Mouse (Mus musculus) brain, embryonic 14.5 days (tissue): ENCODE data around the gene Zdhhc4. TPM values are rescaled to one million over a fixed set of nuclear protein-coding genes. Genes with fewer than 3 reads are reported as not detected.

ENCODE experiments used
- DNase-seq: peaks from one replicate; pipeline ENCODE4 v3.0.0-alpha.2; 2011; ENCODE audit warnings: low read depth
- CTCF ChIP-seq: fragments of 200-500 bp; IDR thresholded peaks from 2 replicates; pipeline ENCODE4 v1.5.1; 2012; ENCODE audit warnings: inconsistent platforms, mild to moderate bottlenecking, moderate library complexity, borderline replicate concordance; ENCODE audit not compliant: insufficient read depth, insufficient read length; ENCODE audit errors: extremely low read depth
- POLR2A ChIP-seq: fragments of 200-500 bp; IDR thresholded peaks from 2 replicates; pipeline ENCODE4 v1.6.1; 2012; ENCODE audit warnings: mild to moderate bottlenecking, inconsistent platforms, borderline replicate concordance; ENCODE audit not compliant: poor library complexity, insufficient read depth, insufficient read length, severe bottlenecking; ENCODE audit errors: extremely low read depth
- polyA plus RNA-seq: library from polyadenylated mRNA; depleted of rRNA; stranded (reverse); fragments of >200 nt; gene quantifications from 2 replicates; pipeline ENCODE4 v1.2.3, GENCODE M21; 2012; rRNA removed

Zdhhc4 gene
- 70.3 and 76.3 TPM in 2 replicates for polyA plus RNA-seq

DNA sequence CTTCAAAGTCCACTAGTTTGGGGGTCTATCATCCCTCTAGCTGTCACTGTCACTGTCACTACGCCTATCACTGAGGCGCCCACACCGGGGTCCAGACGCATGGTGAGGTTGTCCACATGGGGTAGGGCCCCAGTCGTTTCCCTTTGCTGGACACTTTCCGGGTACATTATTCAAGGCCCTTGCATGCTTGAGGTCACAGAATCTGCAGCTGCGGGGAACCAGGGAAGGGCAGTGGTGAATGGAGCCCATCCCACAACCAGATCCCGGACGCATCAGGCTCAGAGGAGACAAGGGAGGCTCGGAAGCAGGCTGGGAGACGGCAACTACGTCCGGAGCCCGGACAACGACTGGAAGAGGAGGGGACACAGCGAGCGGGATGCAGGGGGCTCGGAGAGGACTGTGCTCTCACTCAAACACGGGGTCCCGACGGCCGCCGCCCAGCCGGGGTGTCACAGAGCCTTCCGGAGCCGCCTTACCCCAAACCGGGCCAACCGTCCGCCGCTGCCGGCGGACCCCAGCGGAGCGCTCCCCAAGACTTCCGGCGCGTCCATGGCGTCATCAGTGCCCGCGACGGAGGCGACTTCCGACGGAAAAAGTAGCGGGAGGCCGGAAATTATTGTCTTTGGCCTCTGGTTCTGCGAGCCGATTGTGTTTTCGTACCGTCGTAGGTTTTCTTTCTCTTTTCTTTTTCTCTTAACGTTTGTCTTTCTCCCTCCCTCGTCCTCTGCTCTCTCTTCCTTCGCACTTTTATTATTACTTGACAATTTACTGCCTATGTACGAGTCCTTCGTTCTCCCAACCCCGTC, at the start of gene Zdhhc4:
Zdhhc4 (minus strand) TSS at position 567 of the 806 bp plus-strand sequence.
- TF ChIP-seq CTCF (no peak), POLR2A (peak; percentile 90)

GRCm38 (mm10) chr5:143376156-143376555, 47.1 kb upstream of the Zdhhc4 start:
- TF ChIP-seq CTCF = peak; percentile 19; the same call in 1 of the 2 replicates
- no peak for TF ChIP-seq POLR2A
- no peak for DNase-seq

More for the DNA sequence above, at the start of gene Zdhhc4:
- DNase-seq = peak; percentile 97

DNA sequence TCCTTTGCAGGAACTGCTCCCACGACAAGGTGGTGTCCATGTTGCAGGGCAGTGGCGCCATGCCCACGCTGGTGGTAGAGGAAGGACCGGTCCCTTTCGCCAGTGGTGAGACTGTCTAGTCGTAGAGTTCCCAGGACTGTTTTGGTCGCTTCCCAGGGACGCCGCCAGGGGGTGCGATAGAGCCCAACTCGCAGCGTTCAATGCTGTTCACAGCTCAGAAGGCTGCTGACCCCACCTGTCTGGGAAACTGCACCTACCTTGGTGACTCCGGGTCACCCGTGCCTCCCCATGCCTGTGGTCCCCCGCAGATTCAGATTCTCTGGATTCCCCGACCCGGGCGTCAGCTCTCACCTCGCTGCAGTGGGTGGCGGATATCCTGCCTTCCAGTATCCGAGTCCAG, 46.2 kb upstream of the Zdhhc4 start:
- TF ChIP-seq POLR2A = no peak
- TF ChIP-seq CTCF = peak; percentile 91
- DNase-seq = no peak

- TF ChIP-seq CTCF = peak; percentile 42; the same call in 1 of the 2 replicates
- TF ChIP-seq POLR2A = no peak
- no peak for DNase-seq
Observed at GRCm38 (mm10) chr5:143372818-143373217, 43.8 kb upstream of the Zdhhc4 start.

- no peak for DNase-seq
- TF ChIP-seq POLR2A (no peak), CTCF (no peak)
Observed at GRCm38 (mm10) chr5:143371146-143371510, 42.1 kb upstream of the Zdhhc4 start.

- peak; percentile 71 for DNase-seq
Observed at GRCm38 (mm10) chr5:143370416-143371145, 41.5 kb upstream of the Zdhhc4 start.

DNA sequence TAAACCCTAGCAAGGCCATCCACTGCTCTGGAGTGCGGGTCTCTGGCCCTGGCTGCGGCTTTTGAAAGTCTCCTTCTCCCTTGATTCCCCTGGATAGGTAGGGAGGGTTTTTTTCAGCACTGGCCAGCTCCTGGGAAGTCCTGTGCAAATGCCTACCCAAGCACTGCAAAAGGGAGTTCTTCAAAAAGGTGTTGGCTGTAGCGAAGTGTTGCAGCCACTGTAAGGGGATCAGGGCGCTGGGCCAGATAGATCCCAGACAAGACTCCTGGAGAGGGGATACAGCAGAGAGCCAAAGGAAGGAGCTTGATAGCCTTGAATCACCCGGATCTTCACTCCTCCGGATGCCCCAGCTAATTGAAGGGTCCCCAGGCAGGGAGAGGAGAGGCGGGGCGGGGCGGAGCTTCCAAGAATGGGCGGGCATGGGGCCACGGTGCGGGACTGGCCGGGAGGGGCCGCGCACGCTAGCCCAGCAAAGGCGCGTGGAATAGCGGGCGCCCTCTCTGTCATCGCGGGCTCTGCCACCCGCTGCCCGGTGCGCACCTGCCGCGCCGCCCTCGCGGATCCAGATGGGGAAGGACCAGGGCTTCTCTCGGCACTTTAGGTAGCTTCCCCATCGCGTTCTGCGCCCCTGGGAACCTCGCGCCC, 40.7 kb upstream of the Zdhhc4 start:
- TF ChIP-seq POLR2A = no peak
- TF ChIP-seq CTCF = no peak
- DNase-seq = no peak

More at GRCm38 (mm10) chr5:143370416-143371145, 41.5 kb upstream of the Zdhhc4 start:
- TF ChIP-seq CTCF = no peak
- TF ChIP-seq POLR2A = no peak

GRCm38 (mm10) chr5:143367931-143368330, 38.9 kb upstream of the Zdhhc4 start:
- DNase-seq = peak; percentile 50
- no peak for TF ChIP-seq POLR2A
- no peak for TF ChIP-seq CTCF

- DNase-seq = peak; percentile 77
- no peak for TF ChIP-seq CTCF
- no peak for TF ChIP-seq POLR2A
Observed at GRCm38 (mm10) chr5:143363678-143364615, 34.9 kb upstream of the Zdhhc4 start.

DNA sequence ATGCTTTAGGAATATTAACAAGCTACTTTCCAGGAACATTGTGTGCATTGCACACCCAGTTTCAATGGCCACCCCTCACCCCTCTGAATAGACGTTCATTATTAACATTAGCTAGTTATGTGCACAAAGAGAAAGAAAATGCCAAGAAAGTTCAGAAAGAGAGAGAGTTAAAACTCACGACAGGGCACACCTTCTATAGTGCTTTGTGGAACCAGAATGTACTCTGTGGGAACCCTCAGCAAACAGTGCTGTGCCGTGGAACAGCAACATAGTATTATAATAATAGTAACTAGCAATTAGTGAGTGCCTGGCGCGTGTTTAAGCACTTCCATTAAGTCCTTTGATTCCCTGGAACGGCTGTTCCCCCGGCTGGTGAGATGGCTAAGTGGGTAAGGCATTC, 32.4 kb upstream of the Zdhhc4 start:
- DNase-seq = peak; percentile 77

More for the DNA sequence above, 32.4 kb upstream of the Zdhhc4 start:
- TF ChIP-seq CTCF (no peak), POLR2A (no peak)
